Mouse (Mus musculus) kidney, postnatal 36 days (tissue): ENCODE measurements around the gene Wdr44.
"Not testable (repeated sequence)": the region's sequence is repeated elsewhere in the genome, so short reads cannot be mapped to it uniquely, and the experiment has no call there.

Source experiments
- DNase-seq, 2 experiments: peaks; one replicate each; pipeline ENCODE4 v3.0.0; 2021 to 2022; ENCODE audit warnings: mixed read lengths in 2 of 2

Gene Wdr44

GRCm38 (mm10) chrX:23692722-23693442 is at the start of gene Wdr44:
TSS of gene Wdr44 (plus strand) at chrX:23693051.
- peak; percentile 95 to 97 for DNase-seq

- DNase-seq: no peak
Observed at GRCm38 (mm10) chrX:23648371-23648770, 44.5 kb upstream of the Wdr44 start.

GRCm38 (mm10) chrX:23662216-23662615 is 30.6 kb upstream of the Wdr44 start:
- DNase-seq: no peak

GRCm38 (mm10) chrX:23673193-23673592 is 19.7 kb upstream of the Wdr44 start:
- DNase-seq: no peak

- no peak for DNase-seq
Observed at GRCm38 (mm10) chrX:23675450-23675849, 17.4 kb upstream of the Wdr44 start.

GRCm38 (mm10) chrX:23676583-23676982 is 16.3 kb upstream of the Wdr44 start:
- DNase-seq: no peak

- DNase-seq: no peak
Observed at GRCm38 (mm10) chrX:23677511-23677910, 15.3 kb upstream of the Wdr44 start.

GRCm38 (mm10) chrX:23692336-23692721 is 522 bp upstream of the Wdr44 start:
- no peak for DNase-seq

- peak in 1 of 2 experiments; percentile 6 for DNase-seq
Observed at GRCm38 (mm10) chrX:23693443-23694400, 871 bp downstream of the Wdr44 start.

- DNase-seq: no peak
Observed at GRCm38 (mm10) chrX:23694588-23694987, 1.7 kb downstream of the Wdr44 start.

GRCm38 (mm10) chrX:23695109-23695508 is 2.3 kb downstream of the Wdr44 start:
- no peak for DNase-seq

- no peak for DNase-seq
Observed at GRCm38 (mm10) chrX:23697346-23697745, 4.5 kb downstream of the Wdr44 start.

- no peak for DNase-seq
Observed at GRCm38 (mm10) chrX:23699023-23699422, 6.2 kb downstream of the Wdr44 start.

- DNase-seq: no peak
Observed at GRCm38 (mm10) chrX:23717247-23717646, 24.4 kb downstream of the Wdr44 start.

- no peak for DNase-seq
Observed at GRCm38 (mm10) chrX:23727463-23727862, 34.6 kb downstream of the Wdr44 start.

- DNase-seq: no peak
Observed at GRCm38 (mm10) chrX:23754671-23755070, 61.8 kb downstream of the Wdr44 start.

GRCm38 (mm10) chrX:23767849-23768248 is 75.0 kb downstream of the Wdr44 start:
- no peak for DNase-seq

GRCm38 (mm10) chrX:23807125-23807524 is 114.3 kb downstream of the Wdr44 start:
- DNase-seq: no peak

- no peak for DNase-seq
Observed at GRCm38 (mm10) chrX:23810365-23810764, 117.5 kb downstream of the Wdr44 start.

- DNase-seq: peak in 1 of 2 experiments; percentile 2
Observed at GRCm38 (mm10) chrX:23813287-23813686, 120.4 kb downstream of the Wdr44 start.

GRCm38 (mm10) chrX:23822885-23823284 is 130.0 kb downstream of the Wdr44 start:
- DNase-seq: not testable (repeated sequence)

- DNase-seq: peak; percentile 4 to 25
Observed at GRCm38 (mm10) chrX:23823398-23824023, 130.7 kb downstream of the Wdr44 start.

GRCm38 (mm10) chrX:23833784-23834183 is 140.9 kb downstream of the Wdr44 start:
- DNase-seq: not testable (repeated sequence)
